27 mouse cellular contexts compared by ENCODE assay signal in the genomic region with DNA sequence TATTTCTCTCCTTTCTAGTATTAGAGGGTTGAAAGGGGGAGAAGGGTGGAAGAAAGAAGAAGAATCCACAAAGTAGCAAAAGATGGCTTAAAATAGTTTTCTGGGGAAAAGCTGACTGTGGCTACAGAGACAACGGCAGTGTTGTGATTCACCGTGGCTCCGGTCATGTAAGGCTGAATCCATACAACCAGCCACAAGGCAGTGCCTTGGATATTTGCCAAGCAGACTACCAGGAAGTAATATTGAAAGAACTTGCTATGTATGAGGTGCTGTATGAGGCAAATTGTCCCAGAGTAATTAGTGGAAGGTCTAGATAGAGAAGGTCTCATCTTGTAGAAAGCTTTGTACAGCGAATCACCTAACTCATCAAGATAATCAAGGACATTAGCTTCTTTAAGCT. TPM values are rescaled to one million over a fixed set of nuclear protein-coding genes. Genes with fewer than 3 reads are reported as not detected.
DNase-seq lines count a peak whose midpoint lies in the region; ATAC-seq lines count a peak whose summit lies in the region.
"Had no signal": no experiment of that assay in that cellular context is flagged by ENCODE, and none has a peak within 500 bp of the region (broad histone marks: within the 10 kb centered on the region; RNA-seq: fewer than 3 reads in every experiment).

No protein-coding gene starts in this region.

- H3K4me3 ChIP-seq in intestine, embryonic 16.5 days (ENCODE audit: low read length), result no peak overlapping the region
- no peak overlapping the region for H3K4me3 ChIP-seq in midbrain, embryonic 10.5 days
- H3K4me3 ChIP-seq: embryonic facial prominence, embryonic 12.5 days; embryonic facial prominence, embryonic 15.5 days; forebrain, embryonic 15.5 days; hindbrain, embryonic 10.5 days; hindbrain, embryonic 13.5 days had no signal

- H3K9ac ChIP-seq in intestine, embryonic 16.5 days (ENCODE audit: low read depth, low read length), result no peak overlapping the region
- H3K9ac ChIP-seq: embryonic facial prominence, embryonic 12.5 days; embryonic facial prominence, embryonic 15.5 days; forebrain, embryonic 15.5 days; hindbrain, embryonic 13.5 days had no signal

- no peaks in the 10 kb centered on the region for H3K27me3 ChIP-seq in intestine, embryonic 16.5 days (replicated peaks; ENCODE audit: control insufficient read depth, insufficient read depth, low read length)
- no peaks in the 10 kb centered on the region for H3K27me3 ChIP-seq in midbrain, embryonic 10.5 days (ENCODE audit: low read depth, poor library complexity, severe bottlenecking)
- H3K27me3 ChIP-seq: CH12.LX; embryonic facial prominence, embryonic 12.5 days; embryonic facial prominence, embryonic 15.5 days; forebrain, embryonic 15.5 days; hindbrain, embryonic 13.5 days had no signal

- WGBS in intestine, embryonic 16.5 days, result 70% methylated on average over 4 of the region's 4 CpGs
- 91% methylated on average over 4 of the region's 4 CpGs for WGBS in midbrain, embryonic 10.5 days

- H3K27ac ChIP-seq in intestine, embryonic 16.5 days (ENCODE audit: low read length), result no peak overlapping the region
- no peak overlapping the region for H3K27ac ChIP-seq in midbrain, embryonic 10.5 days (replicated peaks)
- H3K27ac ChIP-seq: embryonic facial prominence, embryonic 12.5 days; embryonic facial prominence, embryonic 15.5 days; forebrain, embryonic 15.5 days; hindbrain, embryonic 10.5 days; hindbrain, embryonic 13.5 days had no signal

- H3K4me1 ChIP-seq in intestine, embryonic 16.5 days (ENCODE audit: control insufficient read depth, insufficient read depth, low read length), result no peaks in the 10 kb centered on the region
- H3K4me1 ChIP-seq in midbrain, embryonic 10.5 days, result no peaks in the 10 kb centered on the region
- H3K4me1 ChIP-seq: embryonic facial prominence, embryonic 12.5 days; embryonic facial prominence, embryonic 15.5 days; forebrain, embryonic 15.5 days; hindbrain, embryonic 10.5 days; hindbrain, embryonic 13.5 days had no signal

- H3K9me3 ChIP-seq in intestine, embryonic 16.5 days (ENCODE audit: control insufficient read depth, low read length), result no peaks in the 10 kb centered on the region
- H3K9me3 ChIP-seq in midbrain, embryonic 10.5 days (replicated peaks), result no peaks in the 10 kb centered on the region
- H3K9me3 ChIP-seq: embryonic facial prominence, embryonic 12.5 days; embryonic facial prominence, embryonic 15.5 days; forebrain, embryonic 15.5 days; G1E; hindbrain, embryonic 10.5 days; hindbrain, embryonic 13.5 days had no signal

- no peaks in the 10 kb centered on the region for H3K36me3 ChIP-seq in intestine, embryonic 16.5 days (ENCODE audit: control insufficient read depth, insufficient read depth, low read length)
- H3K36me3 ChIP-seq in midbrain, embryonic 10.5 days, result no peaks in the 10 kb centered on the region
- H3K36me3 ChIP-seq: embryonic facial prominence, embryonic 12.5 days; embryonic facial prominence, embryonic 15.5 days; forebrain, embryonic 15.5 days; G1E; hindbrain, embryonic 10.5 days; hindbrain, embryonic 13.5 days had no signal

- intact Hi-C loops in heart, postnatal 14 days (cut with DNase I), result no loop called here

- peak; percentile 66 for DNase-seq in heart, adult 11 months
- no peak for DNase-seq in heart, postnatal 14 days
- DNase-seq in 416B (ENCODE audit: low read depth), result peak; percentile 31
- DNase-seq in midbrain, embryonic 10.5 days (ENCODE audit: low spot score), result no peak
- DNase-seq in right cerebral cortex, adult 2 months (ENCODE audit: low spot score in 2 of 2), result no peak
- DNase-seq: adrenal gland, adult 2 months; adrenal gland, postnatal 14 days; B cell, adult 2 months; cerebellum, adult 11 months; cerebellum, adult 2 months; cerebellum, adult 9-11 months; cerebellum, postnatal 25 days; gastrocnemius, postnatal 36 days; heart, postnatal 36 days had no signal

- ATAC-seq in intestine, embryonic 16.5 days, result peak; percentile 84
- ATAC-seq: forebrain, embryonic 15.5 days; hindbrain, embryonic 16.5 days had no signal

- H3K4me2 ChIP-seq in intestine, embryonic 16.5 days (ENCODE audit: low read depth, low read length), result no peak overlapping the region
- H3K4me2 ChIP-seq: embryonic facial prominence, embryonic 12.5 days; embryonic facial prominence, embryonic 15.5 days; forebrain, embryonic 15.5 days; heart, embryonic 11.5 days; hindbrain, embryonic 13.5 days had no signal

RNA-seq across cellular contexts. Expression of a gene that starts 22.8 kb away (rescaled TPM):
- total RNA-seq in heart, postnatal 14 days (2021), result under 1 TPM; 0.10 to 0.17 TPM
- polyA plus RNA-seq in intestine, embryonic 16.5 days (2015; fragmentation: Nextera tagmentation; extraction: Ambion mirVana), result 572 and 696 TPM in 2 replicates
- polyA plus RNA-seq in midbrain, embryonic 10.5 days (2016; fragmentation: Nextera tagmentation; extraction: Ambion mirVana), result not detected in 2 replicates
- total RNA-seq: CH12.LX; common myeloid progenitor, adult 5-6 weeks; granulocyte monocyte progenitor cell, adult 5-6 weeks had no signal
- polyA plus RNA-seq: embryonic facial prominence, embryonic 12.5 days; forebrain, embryonic 11.5 days; G1E; hindbrain, embryonic 10.5 days; hindbrain, embryonic 13.5 days had no signal

RNA-seq across cellular contexts. Expression of a gene that starts 25.5 kb away (rescaled TPM):
- 10 to 100 TPM; 40.4 to 43.5 TPM for total RNA-seq in heart, postnatal 14 days (2021)
- polyA plus RNA-seq in intestine, embryonic 16.5 days (2015; fragmentation: Nextera tagmentation; extraction: Ambion mirVana), result 21.5 and 22.6 TPM in 2 replicates
- polyA plus RNA-seq in midbrain, embryonic 10.5 days (2016; fragmentation: Nextera tagmentation; extraction: Ambion mirVana), result 16.0 and 17.8 TPM in 2 replicates
- total RNA-seq: granulocyte monocyte progenitor cell, adult 5-6 weeks had no signal

RNA-seq across cellular contexts. Expression of a gene that starts 51.2 kb away (rescaled TPM):
- 1 to 10 TPM; 6.4 to 7.6 TPM for total RNA-seq in heart, postnatal 14 days (2021)
- 4.4 and 4.8 TPM in 2 replicates for polyA plus RNA-seq in intestine, embryonic 16.5 days (2015; fragmentation: Nextera tagmentation; extraction: Ambion mirVana)
- polyA plus RNA-seq in midbrain, embryonic 10.5 days (2016; fragmentation: Nextera tagmentation; extraction: Ambion mirVana), result 11.6 and 12.3 TPM in 2 replicates

RNA-seq across cellular contexts. Expression of a gene that starts 51.3 kb away (rescaled TPM):
- 10 to 100 TPM; 38.8 to 39.1 TPM for total RNA-seq in heart, postnatal 14 days (2021)
- 90.7 and 98.9 TPM in 2 replicates for polyA plus RNA-seq in intestine, embryonic 16.5 days (2015; fragmentation: Nextera tagmentation; extraction: Ambion mirVana)
- 85.6 and 86.3 TPM in 2 replicates for polyA plus RNA-seq in midbrain, embryonic 10.5 days (2016; fragmentation: Nextera tagmentation; extraction: Ambion mirVana)

RNA-seq across cellular contexts. Expression of a gene that starts 59.6 kb away (rescaled TPM):
- 10 to 100 TPM; 36.9 to 37.1 TPM for total RNA-seq in heart, postnatal 14 days (2021)
- 24.4 and 25.7 TPM in 2 replicates for polyA plus RNA-seq in intestine, embryonic 16.5 days (2015; fragmentation: Nextera tagmentation; extraction: Ambion mirVana)
- 49.7 and 53.9 TPM in 2 replicates for polyA plus RNA-seq in midbrain, embryonic 10.5 days (2016; fragmentation: Nextera tagmentation; extraction: Ambion mirVana)

Comparison
In these comparisons a context has a peak if more than half of its experiments do, and no peak if none do; other contexts are left out.
1. DNase-seq: peak in heart, adult 11 months (single experiment) and 416B (single experiment); none in heart, postnatal 14 days (0 of 2), midbrain, embryonic 10.5 days (single experiment) and right cerebral cortex, adult 2 months (0 of 2).
2. RNA of a gene that starts 22.8 kb away (polyA plus RNA-seq): 572 to 696 TPM in intestine, embryonic 16.5 days; not detected in midbrain, embryonic 10.5 days; every median in the first group is over 100 times any median in the second.